Mouse (Mus musculus) thymus, adult 2 months (tissue): ENCODE data around the gene S100a16. TPM values are rescaled to one million over a fixed set of nuclear protein-coding genes. Genes with fewer than 3 reads are reported as not detected.

Experiments used
- DNase-seq: peaks from one replicate; pipeline ENCODE4 v3.0.0; 2021
- H3K27ac ChIP-seq: fragments of 200-500 bp; 2 replicates; pipeline ENCODE4 v1.5.1; 2012; ENCODE audit warnings: low read length, control low read depth; ENCODE audit not compliant: control insufficient read depth, insufficient read depth
- H3K27me3 ChIP-seq: fragments of 200-500 bp; 2 replicates; pipeline ENCODE4 v1.6.1; 2012; ENCODE audit warnings: mild to moderate bottlenecking, low read length, moderate library complexity, mixed read lengths; ENCODE audit not compliant: control insufficient read depth, insufficient read depth
- H3K36me3 ChIP-seq: fragments of 200-500 bp; 2 replicates; pipeline ENCODE4 v1.6.1; 2012; ENCODE audit warnings: mild to moderate bottlenecking, low read length, moderate library complexity; ENCODE audit not compliant: control insufficient read depth, insufficient read depth
- H3K4me1 ChIP-seq: fragments of 200-500 bp; replicated peaks from 2 replicates; pipeline ENCODE4 v1.6.1; 2012; ENCODE audit warnings: low read length; ENCODE audit not compliant: control insufficient read depth, insufficient read depth
- H3K4me3 ChIP-seq: fragments of 200-500 bp; 2 replicates; pipeline ENCODE4 v1.5.1; 2012; ENCODE audit warnings: mild to moderate bottlenecking, low read length, control low read depth, moderate library complexity; ENCODE audit not compliant: control insufficient read depth, insufficient read depth
- CTCF ChIP-seq: fragments of 200-500 bp; IDR thresholded peaks from 2 replicates; pipeline ENCODE4 v1.5.1; 2012; ENCODE audit warnings: mild to moderate bottlenecking, control low read depth, low read length, moderate library complexity, borderline replicate concordance; ENCODE audit not compliant: control insufficient read depth, poor library complexity, insufficient read depth; ENCODE audit errors: extremely low read depth
- POLR2A ChIP-seq: fragments of 200-500 bp; IDR thresholded peaks from 2 replicates; pipeline ENCODE4 v1.6.1; 2012; ENCODE audit warnings: mild to moderate bottlenecking, low read length, control low read depth, moderate library complexity; ENCODE audit not compliant: control insufficient read depth, poor library complexity, insufficient read depth; ENCODE audit errors: extremely low read depth
- WGBS: fragments of 180-500 bp; shearing (Covaris S2); methylation state at CpG from one replicate; pipeline ENCODE4 v1.1.7; 2018; 5-methylcytosine and 5-hydroxymethylcytosine counted together
- polyA plus RNA-seq: library from polyadenylated mRNA; depleted of rRNA; stranded (reverse); fragments of >200 nt; gene quantifications from 2 replicates; pipeline ENCODE4 v1.2.3, GENCODE M21; 2012

S100a16 gene
- polyA plus RNA-seq, 1 experiment: 69.6 TPM

GRCm38 (mm10) chr3:90555954-90556353 lies 18.9 kb downstream of the S100a16 start:
- no peaks in the 10 kb centered on the region for H3K36me3 ChIP-seq
- TF ChIP-seq POLR2A (no peak), CTCF (no peak)
- no peaks in the 10 kb centered on the region for H3K4me1 ChIP-seq
- H3K4me3 ChIP-seq: no peak overlapping the region
- DNase-seq: no peak
- no peaks in the 10 kb centered on the region for H3K27me3 ChIP-seq
- H3K27ac ChIP-seq: no peak overlapping the region
- 87% methylated on average over 5 of the region's 5 CpGs for WGBS

GRCm38 (mm10) chr3:90560008-90560628 lies 23.1 kb downstream of the S100a16 start, which contains the start of gene S100a3:
S100a3 (plus strand) TSS chr3:90560578.
- Histone ChIP-seq H3K36me3 (no peaks in the 10 kb centered on the region), H3K27ac (no peak within 1 kb of the TSS), H3K4me1 (no peaks in the 10 kb centered on the region), H3K27me3 (no peaks in the 10 kb centered on the region), H3K4me3 (no peak within 1 kb of the TSS)
- DNase-seq: no peak
- TF ChIP-seq POLR2A (no peak), CTCF (no peak)
- WGBS: 90% methylated on average over 6 of the region's 6 CpGs

GRCm38 (mm10) chr3:90574691-90575090 lies 37.6 kb downstream of the S100a16 start:
- no peak overlapping the region for H3K4me3 ChIP-seq
- TF ChIP-seq CTCF (no peak), POLR2A (no peak)
- DNase-seq: no peak
- H3K27ac ChIP-seq: no peak overlapping the region
- no peaks in the 10 kb centered on the region for H3K4me1 ChIP-seq
- no peaks in the 10 kb centered on the region for H3K36me3 ChIP-seq
- 89% methylated on average over 5 of the region's 5 CpGs for WGBS
- H3K27me3 ChIP-seq: no peaks in the 10 kb centered on the region

- H3K4me3 ChIP-seq: no peak overlapping the region
- no peak for TF ChIP-seq POLR2A
- TF ChIP-seq CTCF: no peak
- DNase-seq: no peak
- H3K36me3 ChIP-seq: no peaks in the 10 kb centered on the region
- no peaks in the 10 kb centered on the region for H3K4me1 ChIP-seq
- H3K27me3 ChIP-seq: no peaks in the 10 kb centered on the region
- WGBS: 82% methylated on average over 3 of the region's 3 CpGs
- H3K27ac ChIP-seq: no peak overlapping the region
Measured at GRCm38 (mm10) chr3:90575320-90575719, 38.3 kb downstream of the S100a16 start.

- 88% methylated on average over 10 of the region's 10 CpGs for WGBS
- Histone ChIP-seq H3K27me3 (no peaks in the 10 kb centered on the region), H3K27ac (no peak overlapping the region), H3K36me3 (no peaks in the 10 kb centered on the region), H3K4me3 (no peak overlapping the region), H3K4me1 (no peaks in the 10 kb centered on the region)
- no peak for DNase-seq
- TF ChIP-seq CTCF: no peak
- no peak for TF ChIP-seq POLR2A
Measured at GRCm38 (mm10) chr3:90576351-90577001, 39.4 kb downstream of the S100a16 start.

GRCm38 (mm10) chr3:90579433-90579832 lies 42.4 kb downstream of the S100a16 start:
- no peak overlapping the region for H3K4me3 ChIP-seq
- TF ChIP-seq POLR2A: no peak
- TF ChIP-seq CTCF: no peak
- DNase-seq: no peak
- H3K27me3 ChIP-seq: no peaks in the 10 kb centered on the region
- H3K27ac ChIP-seq: no peak overlapping the region
- H3K36me3 ChIP-seq: no peaks in the 10 kb centered on the region
- no peaks in the 10 kb centered on the region for H3K4me1 ChIP-seq
- 93% methylated on average over 7 of the region's 7 CpGs for WGBS

- peaks cover 5% of the 10 kb centered on the region for H3K4me1 ChIP-seq
- 98% methylated on average over 5 of the region's 5 CpGs for WGBS
- no peak overlapping the region for H3K4me3 ChIP-seq
- no peak overlapping the region for H3K27ac ChIP-seq
- DNase-seq: no peak
- no peak for TF ChIP-seq POLR2A
- TF ChIP-seq CTCF: no peak
- no peaks in the 10 kb centered on the region for H3K36me3 ChIP-seq
- H3K27me3 ChIP-seq: no peaks in the 10 kb centered on the region
Measured at GRCm38 (mm10) chr3:90581141-90581540, 44.1 kb downstream of the S100a16 start.
